Mouse (Mus musculus) midbrain, embryonic 15.5 days (tissue): ENCODE measurements around the gene Cldn10. TPM values are rescaled to one million over a fixed set of nuclear protein-coding genes. Genes with fewer than 3 reads are reported as not detected.

ENCODE experiments used
- ATAC-seq: fragments of 200-750 bp; cut with Nextera tagmentation; replicated peaks from 2 replicates; pipeline ENCODE4 v1.8.0; 2017; ENCODE audit warnings: moderate TSS enrichment
- H3K27ac ChIP-seq: fragments of 300-500 bp; sonication (generic); 2 replicates; pipeline ENCODE4 v1.5.1; 2015; ENCODE audit warnings: mild to moderate bottlenecking, inconsistent platforms
- H3K27me3 ChIP-seq: fragments of 300-500 bp; sonication (generic); replicated peaks from 2 replicates; pipeline ENCODE4 v1.6.1; 2015; ENCODE audit warnings: inconsistent platforms
- H3K36me3 ChIP-seq: fragments of 300-500 bp; sonication (generic); replicated peaks from 2 replicates; pipeline ENCODE4 v1.6.1; 2015; ENCODE audit warnings: inconsistent platforms
- H3K4me1 ChIP-seq: fragments of 300-500 bp; sonication (generic); 2 replicates; pipeline ENCODE4 v1.6.1; 2015; ENCODE audit warnings: inconsistent platforms
- H3K4me2 ChIP-seq: fragments of 300-500 bp; sonication (generic); 2 replicates; pipeline ENCODE4 v1.6.1; 2015; ENCODE audit warnings: inconsistent platforms, mild to moderate bottlenecking, moderate library complexity
- H3K4me3 ChIP-seq: fragments of 300-500 bp; sonication (generic); 2 replicates; pipeline ENCODE4 v1.5.1; 2015; ENCODE audit warnings: mild to moderate bottlenecking, inconsistent platforms
- H3K9ac ChIP-seq: fragments of 300-500 bp; sonication (generic); 2 replicates; pipeline ENCODE4 v1.6.1; 2015; ENCODE audit warnings: mild to moderate bottlenecking, inconsistent platforms
- H3K9me3 ChIP-seq: fragments of 300-500 bp; sonication (generic); 2 replicates; pipeline ENCODE4 v1.6.1; 2016; ENCODE audit warnings: inconsistent platforms
- WGBS: fragments of 180-500 bp; shearing (Covaris S2); methylation state at CpG from one replicate; pipeline ENCODE4 v1.1.7; 2015; ENCODE audit warnings: mixed read lengths; 5-methylcytosine and 5-hydroxymethylcytosine counted together
- polyA plus RNA-seq: library from polyadenylated mRNA; unstranded; fragments of >200 nt; fragmentation: Nextera tagmentation; extraction: Ambion mirVana; gene quantifications from 2 replicates; pipeline ENCODE4 v1.2.1, GENCODE M21; 2015

Gene Cldn10
- polyA plus RNA-seq, 1 experiment from 2014 or later = 1.8 TPM

DNA sequence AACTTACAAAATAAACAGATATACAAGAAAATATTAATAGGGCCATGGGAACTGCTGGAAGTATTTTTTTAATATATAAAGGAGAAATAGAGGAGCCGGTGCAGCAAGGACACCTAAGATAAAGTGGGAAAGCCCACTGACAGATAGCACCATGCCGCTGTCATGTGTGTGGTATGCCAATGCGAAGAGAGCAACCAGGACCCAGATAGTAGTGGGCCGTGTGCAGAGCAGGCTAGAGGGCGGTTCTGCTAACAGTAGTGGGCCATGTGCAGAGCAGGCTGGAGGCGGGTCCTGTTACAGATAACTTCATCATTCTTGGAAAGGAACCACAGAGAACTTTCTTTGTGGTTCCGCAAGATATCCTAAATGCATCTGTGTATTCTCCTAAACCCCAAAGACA is 49.0 kb downstream of the Cldn10 start:
- Histone ChIP-seq H3K4me3 (no peak overlapping the region), H3K4me1 (no peaks in the 10 kb centered on the region), H3K36me3 (no peaks in the 10 kb centered on the region), H3K4me2 (no peak overlapping the region), H3K9ac (no peak overlapping the region), H3K27ac (no peak overlapping the region), H3K27me3 (no peaks in the 10 kb centered on the region), H3K9me3 (no peaks in the 10 kb centered on the region)
- no peak for ATAC-seq
- 93% methylated on average over 7 of the region's 7 CpGs for WGBS

DNA sequence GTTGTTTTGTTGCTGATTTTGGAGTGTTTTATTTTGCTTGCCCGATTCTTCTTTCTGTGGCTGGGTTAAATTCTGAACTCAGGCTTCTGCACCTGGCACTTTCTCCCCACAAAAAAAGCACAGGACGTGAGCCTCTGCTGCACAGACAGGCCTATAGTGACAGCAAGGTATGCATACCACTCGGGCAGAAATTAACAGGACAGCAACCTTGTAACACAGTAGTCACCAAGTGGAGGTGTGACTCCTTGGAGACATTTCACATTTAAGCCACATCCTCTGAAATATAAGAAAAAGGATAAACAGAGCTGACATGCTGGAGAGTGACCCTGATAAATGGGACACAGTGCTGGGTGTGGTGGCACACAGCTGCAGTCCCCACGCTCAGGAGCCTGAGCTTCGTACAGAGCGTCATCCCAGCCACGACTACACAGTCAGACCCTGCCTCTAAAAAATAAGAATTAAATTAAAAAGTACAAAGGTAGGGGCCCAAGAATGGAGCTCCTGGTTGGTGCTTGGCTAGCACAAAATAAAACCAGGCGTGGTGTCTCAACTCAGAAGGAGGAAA is 50.9 kb downstream of the Cldn10 start:
- 83% methylated on average over 8 of the region's 8 CpGs for WGBS
- H3K4me1 ChIP-seq = no peaks in the 10 kb centered on the region
- no peaks in the 10 kb centered on the region for H3K27me3 ChIP-seq
- no peak overlapping the region for H3K9ac ChIP-seq
- no peak for ATAC-seq
- H3K36me3 ChIP-seq = no peaks in the 10 kb centered on the region
- H3K27ac ChIP-seq = no peak overlapping the region
- no peaks in the 10 kb centered on the region for H3K9me3 ChIP-seq
- H3K4me3 ChIP-seq = no peak overlapping the region
- H3K4me2 ChIP-seq = no peak overlapping the region

DNA sequence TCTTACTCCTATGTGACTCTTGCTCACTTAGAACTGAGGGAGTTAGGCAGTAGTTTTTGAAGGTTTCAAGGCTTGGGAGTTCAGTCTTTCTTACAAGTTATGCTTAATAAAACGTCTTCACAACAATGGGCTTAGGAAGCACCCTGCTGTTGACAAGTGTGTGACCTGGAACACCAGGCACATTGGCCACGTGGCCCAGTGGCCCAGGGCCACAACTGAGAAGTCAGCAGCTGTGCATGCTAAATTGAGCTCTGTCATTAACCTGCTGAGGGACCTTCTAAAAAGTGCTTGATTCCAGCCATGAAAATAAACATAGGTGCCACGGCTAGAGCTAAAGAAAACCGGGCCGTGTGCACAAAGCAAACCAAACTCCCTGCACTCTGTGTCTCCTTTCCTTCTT is 51.7 kb downstream of the Cldn10 start:
- no peak overlapping the region for H3K4me3 ChIP-seq
- no peak for ATAC-seq
- no peaks in the 10 kb centered on the region for H3K36me3 ChIP-seq
- 47% methylated on average over 5 of the region's 5 CpGs for WGBS
- H3K27ac ChIP-seq = no peak overlapping the region
- H3K9ac ChIP-seq = no peak overlapping the region
- no peaks in the 10 kb centered on the region for H3K4me1 ChIP-seq
- H3K27me3 ChIP-seq = no peaks in the 10 kb centered on the region
- H3K4me2 ChIP-seq = no peak overlapping the region
- H3K9me3 ChIP-seq = no peaks in the 10 kb centered on the region

GRCm38 (mm10) chr14:118840027-118840426 is 52.3 kb downstream of the Cldn10 start:
- H3K4me3 ChIP-seq = no peak overlapping the region
- H3K27ac ChIP-seq = no peak overlapping the region
- H3K9ac ChIP-seq = no peak overlapping the region
- H3K4me1 ChIP-seq = no peaks in the 10 kb centered on the region
- H3K4me2 ChIP-seq = no peak overlapping the region
- H3K36me3 ChIP-seq = no peaks in the 10 kb centered on the region
- no peaks in the 10 kb centered on the region for H3K9me3 ChIP-seq
- H3K27me3 ChIP-seq = no peaks in the 10 kb centered on the region
- no peak; the same call in 1 of the 2 replicates for ATAC-seq
- WGBS = 100% methylated on average over 1 of the region's 1 CpGs

DNA sequence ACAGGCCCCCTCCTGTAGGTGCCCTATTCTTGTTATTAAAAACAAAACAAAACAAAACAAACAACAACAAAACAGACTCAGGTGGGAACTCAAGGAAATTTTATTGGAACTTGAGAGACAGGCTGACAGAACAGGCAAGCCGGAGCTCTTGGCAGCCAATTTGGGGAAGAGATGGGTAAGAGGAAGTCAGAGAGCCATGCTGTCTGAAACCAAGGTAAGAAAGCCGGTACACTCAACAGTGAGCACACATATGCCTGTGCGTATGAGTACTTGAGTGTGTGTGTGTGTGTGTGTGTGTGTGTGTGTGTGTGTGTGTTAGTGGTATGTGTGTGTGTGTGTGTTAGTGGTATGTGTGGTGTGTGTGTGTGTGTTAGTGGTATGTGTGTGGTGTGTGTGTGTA is 54.6 kb downstream of the Cldn10 start:
- Histone ChIP-seq H3K9me3 (no peaks in the 10 kb centered on the region), H3K9ac (no peak overlapping the region), H3K27ac (no peak overlapping the region), H3K36me3 (no peaks in the 10 kb centered on the region), H3K4me3 (no peak overlapping the region), H3K27me3 (no peaks in the 10 kb centered on the region), H3K4me1 (no peaks in the 10 kb centered on the region), H3K4me2 (no peak overlapping the region)
- no peak for ATAC-seq
- 95% methylated on average over 3 of the region's 3 CpGs for WGBS

DNA sequence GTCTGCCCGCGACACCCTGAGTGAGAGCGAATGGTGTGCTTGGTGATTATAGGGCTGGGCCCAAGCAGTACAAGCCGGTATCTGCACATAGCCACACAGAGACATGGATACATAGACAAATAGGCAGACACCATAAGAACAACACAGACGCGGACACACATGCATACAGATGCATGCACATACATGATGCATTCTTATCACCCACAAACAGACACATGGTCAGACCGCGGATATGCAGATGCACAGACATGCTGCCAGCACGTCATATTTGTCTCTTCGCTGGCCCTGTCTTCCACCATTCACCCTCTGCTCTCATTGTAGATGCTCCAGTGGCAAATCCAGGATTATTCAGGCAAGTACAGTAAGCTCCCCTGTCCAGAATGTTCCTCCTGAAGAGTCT is 59.1 kb downstream of the Cldn10 start:
- WGBS = 94% methylated on average over 10 of the region's 10 CpGs
- no peaks in the 10 kb centered on the region for H3K36me3 ChIP-seq
- H3K9me3 ChIP-seq = no peaks in the 10 kb centered on the region

DNA sequence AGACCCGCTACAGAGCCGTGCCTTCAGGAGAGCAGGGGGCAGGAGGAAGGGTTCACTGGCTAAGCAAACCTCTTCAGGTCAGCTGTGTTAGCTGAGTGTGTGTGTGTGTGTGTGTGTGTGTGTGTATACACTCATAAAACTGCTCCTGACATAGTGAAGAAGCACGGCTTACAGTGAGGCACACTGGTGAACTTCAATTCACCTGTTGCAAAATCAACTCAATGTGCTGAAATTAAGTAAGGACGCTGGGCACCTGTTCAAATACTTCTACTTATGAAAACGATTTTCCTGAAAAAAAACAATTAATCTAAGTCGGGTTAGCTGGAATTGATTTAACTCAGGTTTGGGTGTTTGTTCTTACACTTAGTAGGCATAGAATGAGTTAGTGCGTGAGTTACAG is 60.5 kb downstream of the Cldn10 start:
- ATAC-seq = no peak
- Histone ChIP-seq H3K4me1 (no peaks in the 10 kb centered on the region), H3K27me3 (peaks cover 8% of the 10 kb centered on the region; the same call in 1 of the 2 replicates), H3K4me3 (no peak overlapping the region), H3K9ac (no peak overlapping the region), H3K9me3 (no peaks in the 10 kb centered on the region), H3K4me2 (no peak overlapping the region), H3K27ac (no peak overlapping the region), H3K36me3 (no peaks in the 10 kb centered on the region)
- WGBS = 87% methylated on average over 7 of the region's 7 CpGs

More for the DNA sequence above, 59.1 kb downstream of the Cldn10 start:
- no peak for ATAC-seq
- no peak overlapping the region for H3K9ac ChIP-seq
- no peak overlapping the region for H3K4me2 ChIP-seq
- H3K4me3 ChIP-seq = no peak overlapping the region
- H3K27ac ChIP-seq = no peak overlapping the region
- H3K4me1 ChIP-seq = no peaks in the 10 kb centered on the region
- H3K27me3 ChIP-seq = no peaks in the 10 kb centered on the region

DNA sequence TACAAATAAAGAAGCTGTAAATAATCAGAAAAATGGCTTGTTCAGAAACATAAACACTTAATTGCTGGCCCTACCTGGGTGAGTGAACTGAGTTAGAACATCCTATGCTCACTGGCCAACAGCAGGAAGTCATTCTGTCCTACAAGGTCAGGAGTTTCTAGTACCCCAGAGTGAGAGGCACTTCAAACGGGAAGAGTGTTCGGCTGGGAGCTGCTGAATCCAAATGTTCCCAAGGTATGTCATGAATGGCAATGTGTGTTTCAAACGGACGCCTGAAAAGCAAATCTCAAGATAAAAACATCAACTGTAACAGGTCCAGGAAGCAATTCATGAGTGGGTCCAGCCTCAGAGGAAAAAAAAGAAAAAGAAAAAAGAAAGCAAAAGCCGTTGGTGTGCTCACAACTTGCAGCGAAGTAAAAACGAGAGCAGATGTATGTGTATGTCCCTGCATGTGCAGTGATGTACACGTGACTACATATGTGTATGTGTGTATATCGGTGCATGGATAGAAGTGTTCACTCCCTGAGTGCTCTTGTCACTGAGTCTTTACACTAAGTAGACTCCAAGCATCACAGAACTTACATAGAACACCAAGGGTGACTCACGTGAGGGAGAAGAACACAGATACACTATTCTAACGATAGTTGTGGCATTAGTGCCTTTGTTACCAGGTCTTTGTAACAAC is 62.4 kb downstream of the Cldn10 start:
- H3K27me3 ChIP-seq = peaks cover 12% of the 10 kb centered on the region
- no peak overlapping the region for H3K9ac ChIP-seq
- no peaks in the 10 kb centered on the region for H3K9me3 ChIP-seq
- no peak overlapping the region for H3K4me3 ChIP-seq
- peaks cover 9% of the 10 kb centered on the region for H3K4me1 ChIP-seq
- 83% methylated on average over 11 of the region's 11 CpGs for WGBS
- H3K36me3 ChIP-seq = no peaks in the 10 kb centered on the region
- H3K4me2 ChIP-seq = no peak overlapping the region
- no peak overlapping the region for H3K27ac ChIP-seq
- ATAC-seq = no peak

- no peak overlapping the region for H3K27ac ChIP-seq
- H3K4me1 ChIP-seq = peaks cover 13% of the 10 kb centered on the region
- H3K4me3 ChIP-seq = no peak overlapping the region
- H3K9ac ChIP-seq = no peak overlapping the region
- ATAC-seq = no peak
- 66% methylated on average over 4 of the region's 4 CpGs for WGBS
- no peak overlapping the region for H3K4me2 ChIP-seq
- H3K27me3 ChIP-seq = peaks cover 12% of the 10 kb centered on the region
- no peaks in the 10 kb centered on the region for H3K36me3 ChIP-seq
- no peaks in the 10 kb centered on the region for H3K9me3 ChIP-seq
Observed at GRCm38 (mm10) chr14:118850696-118851035, 63.0 kb downstream of the Cldn10 start.

DNA sequence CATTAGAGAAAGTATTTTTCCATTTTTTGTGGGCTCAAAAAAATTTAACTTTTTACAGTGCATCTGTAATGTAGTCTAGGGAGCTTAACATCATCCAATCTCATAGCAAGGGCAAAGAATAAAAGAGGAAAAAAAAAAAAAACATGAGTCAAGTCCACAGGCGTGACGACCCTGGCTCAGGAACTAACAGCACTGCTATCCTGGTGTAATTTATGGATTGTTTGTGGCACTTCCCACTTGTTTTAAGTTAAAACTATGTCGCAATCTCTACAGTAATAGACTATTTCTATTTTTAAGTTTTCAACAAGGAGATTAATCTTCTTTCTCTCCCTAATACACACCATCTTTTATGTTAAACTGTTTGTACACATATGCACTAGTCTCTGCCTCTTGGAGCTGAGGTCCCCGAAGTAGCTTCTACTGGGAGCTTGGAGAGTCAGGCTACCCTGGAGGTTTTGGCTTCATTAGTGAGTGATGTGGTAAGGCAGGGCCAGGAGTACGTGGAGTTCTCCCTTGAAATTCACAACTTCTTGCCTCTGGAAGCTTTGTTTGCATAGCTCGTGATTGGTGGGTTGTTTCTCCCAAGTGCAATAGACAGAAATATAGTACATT is 63.9 kb downstream of the Cldn10 start:
- Histone ChIP-seq H3K9ac (no peak overlapping the region), H3K36me3 (no peaks in the 10 kb centered on the region)
- 76% methylated on average over 6 of the region's 6 CpGs for WGBS

GRCm38 (mm10) chr14:118854371-118855114 is 66.8 kb downstream of the Cldn10 start:
- peak overlapping the region; percentile 21 for H3K9ac ChIP-seq
- no peaks in the 10 kb centered on the region for H3K9me3 ChIP-seq
- H3K4me1 ChIP-seq = peaks cover 13% of the 10 kb centered on the region
- ATAC-seq = peak; percentile 79
- H3K4me2 ChIP-seq = peak overlapping the region; percentile 93
- no peaks in the 10 kb centered on the region for H3K36me3 ChIP-seq
- peaks cover 19% of the 10 kb centered on the region for H3K27me3 ChIP-seq
- 2% methylated on average over 48 of the region's 48 CpGs for WGBS
- H3K4me3 ChIP-seq = peak overlapping the region; percentile 45
- no peak overlapping the region for H3K27ac ChIP-seq

More for the DNA sequence above, 63.9 kb downstream of the Cldn10 start:
- Histone ChIP-seq H3K27me3 (peaks cover 16% of the 10 kb centered on the region), H3K4me1 (peaks cover 13% of the 10 kb centered on the region), H3K27ac (no peak overlapping the region), H3K4me3 (no peak overlapping the region), H3K4me2 (no peak overlapping the region), H3K9me3 (no peaks in the 10 kb centered on the region)
- no peak for ATAC-seq

- Histone ChIP-seq H3K9me3 (no peaks in the 10 kb centered on the region), H3K4me2 (peak overlapping the region; percentile 93), H3K36me3 (no peaks in the 10 kb centered on the region), H3K9ac (peak overlapping the region; percentile 21), H3K4me1 (peaks cover 13% of the 10 kb centered on the region), H3K27ac (no peak overlapping the region), H3K27me3 (peaks cover 19% of the 10 kb centered on the region), H3K4me3 (peak overlapping the region; percentile 45)
- WGBS = under 1% methylated on average over 28 of the region's 28 CpGs
- ATAC-seq = peak; percentile 64
Observed at GRCm38 (mm10) chr14:118855141-118855800, 67.6 kb downstream of the Cldn10 start.
